20 mouse cellular contexts compared by ENCODE assay signal in genomic region chr2:17414324-17414723, GRCm38 (mm10).
DNase-seq lines count a peak whose midpoint lies in the region; ATAC-seq and TF ChIP-seq lines count a peak whose summit lies in the region.
"Had no signal": no experiment of that assay in that cellular context is flagged by ENCODE, and none has a peak within 500 bp of the region (broad histone marks: within the 10 kb centered on the region; RNA-seq: fewer than 3 reads in every experiment).

No protein-coding gene starts in this region.

- no peak overlapping the region for H3K4me2 ChIP-seq in liver, embryonic 11.5 days
- H3K4me2 ChIP-seq: forebrain, embryonic 15.5 days; hindbrain, embryonic 14.5 days; midbrain, embryonic 11.5 days; neural tube, embryonic 13.5 days had no signal

- H3K27me3 ChIP-seq in liver, adult 2 months (ENCODE audit: control insufficient read depth, insufficient read depth, low read length) = no peaks in the 10 kb centered on the region
- H3K27me3 ChIP-seq in liver, embryonic 11.5 days (replicated peaks; ENCODE audit: control insufficient read depth, insufficient read depth, low read length) = no peaks in the 10 kb centered on the region
- no peaks in the 10 kb centered on the region for H3K27me3 ChIP-seq in MEL (ENCODE audit: control insufficient read depth in 1 of 2, insufficient read depth in 2 of 2, low read length in 2 of 2)
- H3K27me3 ChIP-seq: forebrain, embryonic 15.5 days; neural tube, embryonic 13.5 days had no signal

- H3K4me3 ChIP-seq in gastrocnemius, adult 2 months = no peak overlapping the region
- no peak overlapping the region for H3K4me3 ChIP-seq in liver, adult 2 months (ENCODE audit: insufficient read depth, low read depth, low read length)
- H3K4me3 ChIP-seq in liver, embryonic 11.5 days (ENCODE audit: low read depth, low read length) = no peak overlapping the region
- H3K4me3 ChIP-seq in MEL (ENCODE audit: control insufficient read depth in 1 of 2, insufficient read depth in 1 of 2, low read depth in 2 of 2, low read length in 2 of 2) = no peak overlapping the region
- H3K4me3 ChIP-seq: erythroblast, embryonic 14.5 days; forebrain, embryonic 15.5 days; heart, embryonic 10.5 days; limb, embryonic 10.5 days; neural tube, embryonic 13.5 days had no signal

- TF ChIP-seq POLR2A in liver, adult 2 months (IDR thresholded peaks at IDR 0.05; ENCODE audit: extremely low read depth, insufficient read depth, low read length) = no peak
- TF ChIP-seq POLR2A in MEL (IDR thresholded peaks at IDR 0.05; ENCODE audit: control insufficient read depth in 1 of 2, insufficient read depth in 1 of 2, low read depth in 1 of 2, low read length in 2 of 2, poor library complexity in 1 of 2) = no peak

- TF ChIP-seq EP300 in MEL (IDR thresholded peaks at IDR 0.05; ENCODE audit: low read depth in 1 of 2, low read length in 2 of 2) = no peak

- no peaks in the 10 kb centered on the region for H3K4me1 ChIP-seq in liver, adult 2 months (ENCODE audit: control insufficient read depth, insufficient read depth, low read length)
- H3K4me1 ChIP-seq in liver, embryonic 11.5 days (replicated peaks; ENCODE audit: control insufficient read depth, insufficient read depth, low read length) = no peaks in the 10 kb centered on the region
- H3K4me1 ChIP-seq in MEL (ENCODE audit: control insufficient read depth in 1 of 2, insufficient read depth in 2 of 2, low read length in 2 of 2) = peaks cover 0 to 4% of the 10 kb centered on the region in 2 experiments; a peak in 3 of 4 replicates
- H3K4me1 ChIP-seq: forebrain, embryonic 15.5 days; heart, embryonic 10.5 days; limb, embryonic 10.5 days; neural tube, embryonic 13.5 days had no signal

- DNase-seq in gastrocnemius, adult 2 months = no peak
- DNase-seq in gastrocnemius, postnatal 14 days = no peak
- DNase-seq in liver, adult 2 months (ENCODE audit: extremely low read depth, low read depth, low spot score) = peak; percentile 10
- no peak for DNase-seq in liver, embryonic 11.5 days (ENCODE audit: low spot score)
- DNase-seq in MEL (ENCODE audit: low read depth, low spot score) = peak; percentile 53
- DNase-seq in cerebellum, adult 18-20 months = no peak
- no peak for DNase-seq in gastrocnemius, postnatal 10 days
- DNase-seq: adrenal gland, adult 8-10 months; kidney, adult 8-10 months; kidney, postnatal 36 days; right cerebral cortex, postnatal 14 days had no signal

- H3K36me3 ChIP-seq in liver, adult 2 months (ENCODE audit: control insufficient read depth, insufficient read depth, low read length) = no peaks in the 10 kb centered on the region
- H3K36me3 ChIP-seq in liver, embryonic 11.5 days (ENCODE audit: control insufficient read depth, insufficient read depth, low read length) = no peaks in the 10 kb centered on the region
- H3K36me3 ChIP-seq in MEL (ENCODE audit: control insufficient read depth in 1 of 2, insufficient read depth in 2 of 2, low read length in 2 of 2) = peaks cover 0 to 4% of the 10 kb centered on the region in 2 experiments; a peak in 1 of 4 replicates
- H3K36me3 ChIP-seq: forebrain, embryonic 15.5 days; limb, embryonic 10.5 days; neural tube, embryonic 13.5 days had no signal

- peak; percentile 36 for TF ChIP-seq RAD21 in MEL (IDR thresholded peaks at IDR 0.05; ENCODE audit: low read depth, low read length)

- intact Hi-C loops in gastrocnemius, adult 2 months (cut with DNase I) = no loop called here
- intact Hi-C loops in gastrocnemius, postnatal 14 days (cut with DNase I; ENCODE audit: low total_unique reads) = no loop called here

- H3K79me2 ChIP-seq in liver, adult 2 months (ENCODE audit: control insufficient read depth, insufficient read depth, low read length) = no peaks in the 10 kb centered on the region
- no peaks in the 10 kb centered on the region for H3K79me2 ChIP-seq in MEL (ENCODE audit: control insufficient read depth, insufficient read depth, low read length, poor library complexity)

- TF ChIP-seq CTCF in gastrocnemius, adult 2 months (IDR thresholded peaks at IDR 0.05) = peak; percentile 5; the same call in 1 of the 2 replicates
- no peak for TF ChIP-seq CTCF in liver, adult 2 months (IDR thresholded peaks at IDR 0.05; ENCODE audit: low read depth, low read length)
- peak; percentile 16 to 63 (median 29); a peak in 3 of 6 replicates for TF ChIP-seq CTCF in MEL (IDR thresholded peaks at IDR 0.05 in 2 of 3, conservative IDR thresholded peaks at IDR 0.05 in 1 of 3; ENCODE audit: control insufficient read depth in 1 of 3, insufficient read depth in 1 of 3, low read depth in 2 of 3, low read length in 3 of 3, poor library complexity in 1 of 3, severe bottlenecking in 1 of 3)

- ATAC-seq in liver, embryonic 11.5 days (replicated peaks; ENCODE audit: low FRiP score) = no peak
- ATAC-seq in megakaryocyte-erythroid progenitor cell, adult 5-6 weeks (replicated peaks; ENCODE audit: low FRiP score, low TSS enrichment, poor library complexity, severe bottlenecking) = 0 out of 2 replicates have a peak, but pooled peaks have one; percentile 63
- ATAC-seq: forebrain, embryonic 15.5 days had no signal

- no peaks in the 10 kb centered on the region for H3K9me3 ChIP-seq in liver, embryonic 11.5 days (ENCODE audit: control insufficient read depth, low read length)
- no peaks in the 10 kb centered on the region for H3K9me3 ChIP-seq in MEL (replicated peaks; ENCODE audit: insufficient read depth, low read length)
- H3K9me3 ChIP-seq: forebrain, embryonic 15.5 days; heart, embryonic 10.5 days; limb, embryonic 10.5 days; neural tube, embryonic 13.5 days had no signal

- no peak overlapping the region for H3K27ac ChIP-seq in gastrocnemius, adult 2 months
- no peak overlapping the region for H3K27ac ChIP-seq in liver, adult 2 months (replicated peaks; ENCODE audit: insufficient read depth, low read depth, low read length)
- no peak overlapping the region for H3K27ac ChIP-seq in liver, embryonic 11.5 days (ENCODE audit: low read depth, low read length)
- H3K27ac ChIP-seq in MEL (ENCODE audit: control insufficient read depth, low read depth, low read length) = no peak overlapping the region
- H3K27ac ChIP-seq: forebrain, embryonic 15.5 days; heart, embryonic 10.5 days; hindbrain, embryonic 14.5 days; limb, embryonic 10.5 days; liver, embryonic 14.5 days; neural tube, embryonic 13.5 days had no signal

- H3K9ac ChIP-seq in liver, adult 2 months (ENCODE audit: low read depth, low read length) = no peak overlapping the region
- H3K9ac ChIP-seq in liver, embryonic 11.5 days (ENCODE audit: low read depth, low read length) = no peak overlapping the region
- H3K9ac ChIP-seq in MEL (ENCODE audit: control insufficient read depth, low read depth, low read length, poor library complexity, severe bottlenecking) = no peak overlapping the region
- H3K9ac ChIP-seq: forebrain, embryonic 15.5 days; hindbrain, embryonic 14.5 days; liver, embryonic 14.5 days; neural tube, embryonic 13.5 days had no signal

- 60% methylated on average over 2 of the region's 2 CpGs for WGBS in liver, adult 2 months
- 61% methylated on average over 2 of the region's 2 CpGs for WGBS in liver, embryonic 11.5 days

TF ChIP-seq in MEL, 35 proteins besides CTCF, POLR2A, EP300 and RAD21:
- TF ChIP-seq SMC3 (IDR thresholded peaks at IDR 0.05; ENCODE audit: low read depth, low read length) (peak; percentile 58), POLR2AphosphoS2 (IDR thresholded peaks at IDR 0.05; ENCODE audit: low read length) (no peak)
TF ChIP-seq in MEL: peak in this region for 1.

Comparison
In these comparisons a context has a peak if more than half of its experiments do, and no peak if none do; other contexts are left out.
1. DNase-seq: peak in liver, adult 2 months (single experiment) and MEL (single experiment); none in gastrocnemius, adult 2 months (single experiment), gastrocnemius, postnatal 14 days (single experiment), liver, embryonic 11.5 days (single experiment), cerebellum, adult 18-20 months (0 of 2) and gastrocnemius, postnatal 10 days (single experiment).